Mouse (Mus musculus): ENCODE measurements at regions not wholly inside any gene's neighbourhood (a gene's known extent, or its start where the extent isn't known, plus 50 kb on each side); places are given as distances from the start of the nearest gene placed in this dataset.

DNA sequence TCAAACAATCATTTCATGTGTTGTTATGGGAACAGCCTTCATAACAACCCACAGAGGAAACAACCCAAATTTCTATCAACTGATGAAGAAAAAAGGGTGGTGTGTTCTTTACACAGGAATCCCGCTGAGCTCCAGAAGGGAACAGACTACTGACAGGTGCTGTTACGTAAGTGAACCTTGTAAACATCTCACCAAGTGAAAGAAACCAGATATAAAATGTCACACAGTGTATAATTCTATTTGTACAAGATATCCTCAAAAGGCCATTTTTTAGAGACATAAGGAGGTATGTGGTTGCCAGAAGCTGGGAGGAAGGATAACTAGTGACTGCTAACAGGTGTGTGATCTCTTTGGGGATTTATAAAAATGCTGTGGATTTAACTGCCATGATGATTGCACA is 119.9 kb downstream of the Plod2 start:
- no peak for DNase-seq (ENCODE audit: low read depth, low spot score)

DNA sequence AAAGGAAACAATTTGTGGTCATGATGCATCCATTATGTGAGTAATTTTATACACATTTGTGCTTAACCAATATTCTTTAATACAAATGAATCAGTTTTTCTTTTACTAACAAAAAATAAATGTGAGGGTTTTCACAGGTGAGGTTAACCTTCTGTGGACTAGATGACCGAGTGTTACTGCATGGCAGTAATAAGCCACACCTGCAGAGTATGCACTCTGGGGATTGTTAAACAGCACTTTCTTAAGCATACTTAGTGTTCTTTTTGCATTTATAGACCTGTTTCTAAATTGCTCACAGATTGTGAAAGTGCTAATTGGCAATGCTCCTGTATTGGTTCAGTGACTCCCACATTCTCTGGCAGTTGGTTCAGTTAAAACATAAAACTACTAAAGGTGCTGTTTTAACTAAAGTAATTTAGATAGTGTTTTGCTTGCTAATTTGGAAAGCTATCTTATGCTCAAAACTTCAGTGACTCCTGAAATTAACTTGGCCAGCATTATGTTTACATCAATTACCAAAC is 125.4 kb downstream of the Plod2 start:
- DNase-seq (ENCODE audit: low read depth, low spot score), result no peak

DNA sequence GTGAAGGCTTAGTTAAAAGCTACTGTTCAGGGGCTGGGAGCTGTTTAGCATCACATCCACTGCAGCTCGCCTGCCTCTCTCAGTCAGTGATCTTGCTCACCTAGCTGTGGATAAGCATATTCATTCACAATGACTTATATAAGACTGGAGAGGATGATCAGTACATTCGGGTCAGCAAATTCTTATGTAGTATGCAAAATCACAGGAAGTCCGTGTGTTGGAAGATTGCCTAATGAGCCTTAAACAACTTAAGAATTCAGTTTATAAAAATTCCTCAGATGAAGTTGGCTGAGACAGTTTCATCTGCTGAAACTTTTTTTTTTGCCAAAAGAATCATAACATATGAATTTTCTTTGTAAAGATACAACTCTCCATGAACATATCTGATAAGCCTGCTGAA is 129.9 kb downstream of the Plod2 start:
- DNase-seq (ENCODE audit: low read depth, low spot score), result no peak

DNA sequence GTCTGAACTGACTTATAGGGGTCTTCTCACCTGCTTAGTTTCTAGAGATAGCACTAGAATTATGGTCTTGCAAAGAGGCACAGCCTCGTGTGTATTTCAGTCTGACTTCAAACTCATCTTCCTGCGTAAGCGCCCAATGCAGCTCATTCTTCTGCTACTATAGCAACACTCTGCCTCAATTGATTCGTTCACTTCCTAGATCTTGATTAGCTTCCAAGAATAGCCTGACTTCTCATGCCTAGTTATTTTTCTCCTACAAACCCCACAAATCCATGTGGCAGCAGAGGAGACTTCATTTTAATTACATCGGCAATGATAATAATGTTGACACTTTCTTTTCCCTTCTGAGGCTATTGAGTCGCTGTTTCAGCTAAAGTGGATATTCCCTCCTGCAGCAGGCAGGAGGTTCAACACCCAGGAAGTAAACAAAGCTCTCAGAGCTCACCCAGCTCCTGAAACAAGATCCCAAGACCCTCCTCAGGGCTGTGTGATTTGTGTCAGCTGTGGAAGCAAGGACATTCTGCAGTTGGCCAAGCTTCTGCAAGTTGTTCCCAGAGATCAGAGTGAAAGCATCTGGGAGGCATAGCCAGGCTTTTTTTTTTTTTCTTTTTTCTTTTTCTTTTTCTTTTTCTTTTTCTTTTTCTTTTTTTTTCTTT is 152.5 kb downstream of the Plod2 start:
- DNase-seq (ENCODE audit: low read depth, low spot score), result no peak

DNA sequence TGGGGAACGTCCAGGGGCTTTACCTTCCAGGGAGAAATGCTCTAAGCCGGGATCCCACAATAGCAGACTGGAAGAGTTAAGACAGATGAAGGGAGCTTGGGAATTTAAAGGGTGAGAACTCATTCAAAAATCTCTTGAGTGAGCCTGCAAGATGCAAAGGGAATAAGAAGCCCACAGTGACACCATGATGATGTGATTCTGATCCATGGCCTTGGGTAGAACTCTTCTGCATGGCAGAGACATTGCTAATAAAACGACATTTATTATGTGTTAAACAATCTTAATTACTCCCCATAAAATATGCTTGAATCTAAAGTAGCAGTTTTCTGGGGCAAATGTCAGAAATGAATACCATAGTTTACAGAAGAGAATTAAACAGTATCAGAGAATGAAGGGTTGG is 155.9 kb downstream of the Plod2 start:
- DNase-seq (ENCODE audit: low read depth, low spot score), result no peak

DNA sequence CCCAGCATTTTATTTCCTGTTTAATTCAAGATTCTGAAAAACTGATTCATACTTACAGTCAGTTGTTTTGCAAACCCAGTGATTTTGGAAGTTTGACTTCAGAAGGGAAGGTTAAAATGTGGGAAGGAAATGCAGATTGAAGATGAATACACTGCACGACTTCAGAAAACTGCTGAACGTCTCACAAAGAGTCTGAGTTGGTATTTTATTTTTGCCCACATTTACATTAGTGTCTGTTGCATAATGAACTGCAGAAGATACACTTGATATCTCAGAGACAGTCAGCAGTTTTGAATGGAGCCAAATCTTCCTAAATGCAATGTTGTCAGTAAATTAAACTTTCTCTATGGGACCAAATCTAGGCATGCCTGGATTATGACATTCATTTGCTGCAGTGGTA is 162.7 kb downstream of the Plod2 start:
- DNase-seq (ENCODE audit: low read depth, low spot score), result no peak

DNA sequence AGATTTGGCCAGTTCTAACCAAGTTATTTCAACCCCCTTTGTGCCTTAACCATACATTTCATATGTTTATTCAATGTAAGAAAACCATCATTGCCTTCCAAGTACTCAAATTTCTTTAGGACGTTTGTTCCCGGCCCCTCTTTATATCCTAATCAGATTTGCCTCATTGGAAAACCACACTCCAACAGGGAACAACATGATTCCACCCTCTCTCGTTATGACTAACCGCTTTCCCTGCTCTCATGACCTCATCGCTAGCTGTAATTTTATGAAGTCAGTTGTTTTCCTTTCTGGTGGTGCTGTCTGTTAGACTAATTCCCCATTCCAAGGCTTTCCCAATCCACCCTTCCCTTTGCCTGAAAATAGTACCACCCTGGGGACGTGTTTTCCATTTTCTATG is 165.0 kb downstream of the Plod2 start:
- DNase-seq (ENCODE audit: low read depth, low spot score), result no peak

DNA sequence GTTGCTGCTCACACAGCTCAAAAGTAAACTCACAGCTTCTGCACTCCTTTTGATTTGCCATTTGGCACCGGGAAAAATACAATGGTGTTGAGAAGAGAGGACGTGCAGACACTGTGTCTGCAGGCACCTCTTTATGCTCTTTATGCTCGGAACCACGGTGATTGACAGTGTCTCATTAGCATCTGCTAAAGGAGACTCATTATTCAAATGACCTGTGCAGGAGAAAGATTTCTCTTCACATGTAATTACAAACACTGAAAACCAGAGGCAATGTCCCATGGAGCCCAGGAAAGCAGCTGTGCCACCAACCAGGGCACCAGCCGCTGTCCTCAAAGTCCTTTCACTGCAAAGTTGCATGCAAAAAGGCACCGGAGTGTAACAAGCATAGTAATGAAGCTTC is 175.2 kb downstream of the Plod2 start:
- DNase-seq (ENCODE audit: low read depth, low spot score), result no peak

DNA sequence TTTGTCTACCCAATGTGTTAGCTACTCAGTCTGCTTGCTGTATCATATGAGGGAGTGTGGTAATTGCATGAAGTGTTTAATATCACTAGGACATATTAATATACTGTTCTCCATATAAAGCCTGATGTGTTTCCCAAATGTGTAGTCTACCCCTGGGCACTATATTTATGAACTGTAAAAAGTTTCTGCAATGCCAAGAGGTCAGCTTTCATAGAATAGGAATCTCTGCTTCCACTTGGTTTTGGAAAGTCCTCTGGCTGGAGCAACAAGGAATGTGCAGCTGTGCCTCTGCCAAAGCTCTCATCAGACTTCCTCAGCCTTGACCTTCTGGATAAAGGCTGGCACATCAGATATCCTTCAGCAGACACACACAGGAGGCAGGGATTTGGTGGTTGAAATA is 176.3 kb downstream of the Plod2 start:
- no peak for DNase-seq (ENCODE audit: low read depth, low spot score)

DNA sequence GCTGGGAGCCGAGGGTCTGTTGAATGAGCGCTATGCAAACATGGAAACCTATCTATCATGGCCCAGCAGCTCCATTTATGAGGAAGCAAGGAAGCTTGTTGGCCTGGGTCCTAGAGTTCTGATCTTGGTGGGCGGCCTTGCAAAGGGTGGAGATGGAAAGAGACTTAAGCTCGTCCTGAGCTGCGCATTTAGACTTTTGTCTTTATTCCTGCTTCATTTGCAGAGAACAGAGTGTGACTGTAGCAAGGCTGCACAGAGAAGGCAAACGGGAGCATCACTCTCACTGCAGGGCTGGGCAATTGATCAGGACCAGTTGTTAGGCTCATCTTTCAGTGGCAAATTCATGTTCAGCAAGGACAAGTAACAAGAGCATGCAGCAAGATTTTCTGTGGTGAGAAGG is 177.2 kb downstream of the Plod2 start:
- DNase-seq (ENCODE audit: low read depth, low spot score), result no peak

DNA sequence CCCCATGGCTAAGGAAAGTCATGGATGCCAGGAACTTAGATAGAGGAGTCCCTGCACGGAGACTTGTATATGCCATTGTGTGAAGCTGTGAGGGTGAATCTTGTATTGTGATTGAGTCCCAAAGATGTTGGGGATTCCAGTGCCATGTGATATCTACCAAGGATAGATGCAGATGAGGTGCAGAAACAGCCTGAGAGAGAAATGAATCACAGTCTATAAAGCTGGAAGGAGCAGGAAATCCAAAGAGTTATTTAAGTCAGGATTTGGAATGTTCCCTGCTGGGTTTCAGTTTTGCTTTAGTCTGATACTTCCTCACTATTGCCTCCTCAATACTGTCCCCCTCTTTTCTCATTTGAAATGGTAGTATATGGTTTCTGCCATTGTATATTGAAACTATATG is 186.8 kb downstream of the Plod2 start:
- DNase-seq (ENCODE audit: low read depth, low spot score), result no peak

DNA sequence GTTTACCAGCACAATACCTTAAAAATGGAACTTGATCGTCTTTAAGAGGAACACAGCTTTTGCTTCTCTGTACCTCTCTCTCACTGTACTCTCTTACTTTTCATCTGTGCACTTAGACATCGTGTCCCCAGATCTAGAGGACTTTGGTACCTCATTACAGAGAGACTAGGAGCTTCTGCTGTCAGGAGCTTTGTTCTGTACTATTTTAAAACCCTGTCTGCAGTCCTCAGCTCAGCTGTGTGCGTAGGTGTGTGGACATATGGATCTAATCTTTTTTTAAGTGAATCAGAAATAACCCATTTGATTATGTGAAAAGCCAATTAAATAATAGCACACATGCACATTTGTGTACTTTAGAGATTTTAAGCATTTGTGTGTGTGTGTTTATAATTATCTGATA is 189.4 kb downstream of the Plod2 start:
- DNase-seq (ENCODE audit: low read depth, low spot score), result no peak

DNA sequence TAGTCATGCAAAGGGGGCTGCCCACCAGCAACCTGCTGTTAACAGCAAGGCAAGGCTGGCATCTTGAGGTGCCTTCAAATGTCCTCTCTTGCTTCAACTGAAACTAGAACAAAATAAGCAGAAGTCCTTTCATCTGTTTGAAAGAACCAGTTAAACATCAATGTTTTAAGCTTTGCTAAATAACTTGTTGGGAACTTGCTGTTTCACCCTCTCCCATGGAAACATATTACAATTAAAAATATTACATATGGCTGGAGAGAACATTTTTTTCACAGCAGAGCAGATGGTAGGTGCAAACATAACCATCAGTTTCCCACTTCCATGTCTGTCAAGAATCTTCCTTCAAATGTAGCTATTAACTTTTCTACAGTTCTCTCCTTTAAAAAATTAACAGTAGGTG is 225.5 kb downstream of the Plod2 start:
- no peak for DNase-seq (ENCODE audit: low read depth, low spot score)

DNA sequence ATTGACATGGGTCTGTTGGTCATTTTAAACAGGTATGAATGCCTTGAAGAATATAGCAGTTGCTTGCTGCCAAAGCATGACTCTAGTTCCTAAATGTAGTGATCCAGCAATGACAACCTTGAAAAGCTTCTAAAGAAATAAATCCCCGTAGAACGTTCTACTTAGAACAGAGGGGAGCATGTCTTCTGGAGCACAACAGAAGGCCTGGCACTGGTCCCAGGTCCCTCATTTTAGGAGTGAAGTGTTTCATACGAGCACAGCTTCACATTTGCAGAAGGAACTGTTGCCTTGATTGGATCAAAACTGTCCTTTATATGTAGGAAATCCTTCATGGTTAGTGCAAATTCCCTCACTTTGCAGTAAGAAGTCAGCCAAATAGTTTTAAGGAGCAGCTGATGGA is 226.4 kb downstream of the Plod2 start:
- DNase-seq (ENCODE audit: low read depth, low spot score), result no peak

DNA sequence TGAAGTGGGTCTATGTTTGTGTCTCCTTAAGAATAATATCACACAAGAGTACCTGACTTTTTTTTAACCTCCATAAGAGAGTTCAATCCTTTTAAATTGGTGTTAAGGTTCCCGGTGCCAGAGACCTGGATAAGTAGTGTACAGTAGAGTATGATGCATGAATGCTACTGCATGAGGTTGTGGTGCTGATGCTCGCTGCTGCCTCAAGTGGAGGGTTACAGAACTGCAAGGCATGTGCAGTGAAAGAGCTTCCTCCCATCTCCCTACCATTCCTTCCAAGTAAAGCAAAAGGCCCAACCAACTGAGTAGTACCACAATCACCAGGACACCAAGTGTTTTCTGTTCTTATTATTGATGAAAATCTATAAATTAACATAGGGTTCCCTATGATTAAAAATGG is 227.5 kb downstream of the Plod2 start:
- peak; percentile 62 for DNase-seq (ENCODE audit: low read depth, low spot score)

DNA sequence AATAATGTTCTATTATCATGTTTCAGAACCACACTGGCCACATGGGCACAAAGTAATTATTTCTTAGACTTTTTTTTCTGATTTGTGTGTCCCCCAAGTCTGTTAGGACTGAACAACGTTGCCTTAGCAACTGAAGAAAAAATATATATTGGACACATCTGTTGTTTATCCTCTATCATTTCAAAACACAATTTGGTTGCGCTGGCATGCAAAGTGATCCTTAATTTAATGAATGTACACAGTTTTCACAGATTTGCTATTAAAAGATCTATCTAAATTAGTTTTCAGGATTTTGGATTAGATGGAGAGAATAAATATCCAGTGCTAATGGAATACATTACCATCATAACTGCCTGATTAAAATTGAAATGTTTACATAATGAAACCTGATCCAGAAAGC is 229.0 kb downstream of the Plod2 start:
- no peak for DNase-seq (ENCODE audit: low read depth, low spot score)

DNA sequence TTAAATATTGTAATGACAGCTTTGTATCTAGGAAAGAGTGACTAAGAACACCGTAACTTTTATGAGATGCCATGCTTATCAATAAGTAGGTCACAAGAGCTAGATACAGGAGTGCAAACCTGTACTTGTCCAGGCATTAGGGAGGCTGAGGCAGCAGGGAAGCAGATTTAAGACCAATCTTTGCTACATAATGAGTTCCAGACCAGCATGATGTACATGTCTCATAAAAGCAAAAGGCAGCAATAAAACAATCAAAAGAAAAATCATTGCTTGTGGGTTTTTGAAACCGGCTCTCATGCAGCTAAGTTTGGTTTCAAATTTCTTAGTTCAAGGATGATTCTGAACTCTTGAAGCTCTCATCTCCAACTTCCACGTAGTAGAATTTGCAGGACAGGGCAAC is 229.7 kb downstream of the Plod2 start:
- no peak for DNase-seq (ENCODE audit: low read depth, low spot score)

DNA sequence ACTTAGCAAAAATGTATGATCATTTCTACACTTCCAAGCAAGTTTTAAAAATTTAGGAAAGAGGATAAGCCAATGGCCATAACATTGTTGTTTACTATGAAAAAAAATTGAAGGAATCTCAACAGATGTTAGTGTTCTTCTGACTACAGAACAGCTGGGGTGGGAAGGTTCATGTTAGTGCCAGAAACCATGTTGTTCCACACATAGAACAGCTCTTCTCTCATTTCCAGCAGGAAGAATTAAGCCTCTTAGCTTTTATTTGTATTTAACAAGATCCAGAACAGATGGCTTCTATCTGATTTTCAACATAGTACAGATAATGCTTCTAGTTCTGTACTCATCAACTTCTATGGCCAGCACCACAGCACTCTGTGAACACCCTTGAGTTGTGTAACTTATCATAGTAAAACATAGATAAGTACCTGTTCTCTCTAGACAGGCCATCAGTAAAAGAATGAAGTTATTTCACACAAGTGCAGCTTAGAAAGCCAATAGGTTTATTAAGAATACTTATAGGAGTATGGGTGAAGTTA is 241.0 kb downstream of the Plod2 start:
- no peak for DNase-seq (ENCODE audit: low read depth, low spot score)

DNA sequence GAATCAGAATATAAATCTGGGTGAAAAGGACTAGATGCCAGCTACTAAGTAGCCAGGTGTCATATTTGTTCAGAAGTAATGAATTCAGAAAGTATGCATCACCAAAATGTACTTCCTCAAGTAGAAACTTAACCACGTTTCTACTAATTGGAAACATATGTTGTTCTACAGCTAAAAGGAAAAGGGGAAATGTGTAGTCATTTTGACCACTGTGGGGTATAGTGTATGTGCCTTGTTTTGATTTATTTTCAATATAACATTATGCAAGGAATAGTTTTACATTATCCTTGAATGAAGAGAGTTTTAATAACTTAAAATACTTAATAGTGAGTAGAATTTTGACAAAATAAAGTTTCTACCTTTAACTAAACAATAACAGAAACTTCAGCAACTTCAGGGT is 257.7 kb downstream of the Plod2 start:
- no peak for DNase-seq (ENCODE audit: low read depth, low spot score)

DNA sequence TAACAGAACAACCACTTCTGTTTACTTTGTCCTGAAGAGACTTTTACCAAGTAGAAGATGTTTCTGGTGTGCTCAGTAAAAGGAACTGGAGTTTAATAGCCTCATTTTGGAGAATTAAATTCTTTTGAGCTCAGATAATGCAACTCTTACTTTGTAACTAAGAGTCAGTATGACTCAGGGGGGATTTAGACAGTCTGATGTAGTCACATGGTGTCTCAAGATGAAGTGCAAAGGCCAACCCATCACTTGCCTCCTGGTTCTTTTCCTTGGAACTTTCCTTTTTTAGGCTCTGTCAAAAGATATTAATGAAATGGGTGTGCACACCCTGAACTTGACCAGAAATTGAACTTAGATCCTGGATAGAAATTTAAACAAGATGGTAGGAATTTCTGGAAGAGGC is 267.4 kb downstream of the Plod2 start:
- DNase-seq (ENCODE audit: low read depth, low spot score), result no peak

DNA sequence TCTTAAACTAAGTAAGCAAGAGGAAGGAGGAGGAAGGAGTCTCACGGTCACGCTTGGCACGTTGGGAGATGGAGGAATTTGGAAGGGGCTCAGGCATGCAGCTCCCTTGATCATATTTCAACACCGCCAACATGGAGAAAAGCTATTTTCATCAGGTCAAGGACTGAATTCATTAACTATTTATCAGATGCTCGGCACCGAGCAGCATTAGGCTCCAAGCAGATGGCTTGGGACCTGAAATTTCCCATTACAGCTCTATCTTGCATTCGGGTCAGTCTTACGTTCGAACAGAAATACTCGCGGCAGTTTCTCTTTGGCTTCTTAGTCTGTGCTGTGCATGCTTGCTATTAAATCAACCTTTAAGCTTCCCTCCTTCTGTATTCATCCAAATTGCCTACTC is 278.7 kb downstream of the Plod2 start:
- DNase-seq (ENCODE audit: low read depth, low spot score), result no peak

DNA sequence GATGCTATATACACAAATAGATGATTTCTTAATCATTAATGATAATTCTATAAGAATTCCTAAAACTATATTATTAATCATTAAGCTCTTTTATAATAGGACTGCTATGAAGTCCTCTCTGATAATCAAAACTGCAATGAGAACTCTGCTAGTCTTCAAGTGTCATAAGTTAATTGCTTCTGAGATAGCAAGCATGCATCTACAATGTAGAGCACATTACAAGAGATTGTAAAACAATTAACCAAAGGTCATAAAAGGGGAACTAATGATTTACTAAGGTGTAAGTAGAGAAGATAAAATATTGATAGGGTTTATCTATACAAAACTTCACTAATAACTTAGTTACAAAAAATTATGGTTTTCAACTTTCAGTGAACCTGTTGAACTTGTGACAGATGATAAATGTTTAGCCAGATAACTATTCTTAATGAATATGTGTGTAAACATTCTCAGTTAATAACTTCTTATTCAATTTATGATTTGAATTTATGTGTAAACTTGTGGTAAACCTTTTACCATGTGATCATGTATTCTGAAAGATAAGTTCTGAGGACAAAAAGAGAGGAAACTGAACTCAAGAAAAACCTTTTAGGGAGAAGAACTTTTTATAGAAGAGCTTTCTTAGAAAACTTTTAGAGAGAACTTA is 284.8 kb downstream of the Plod2 start:
- DNase-seq (ENCODE audit: low read depth, low spot score), result no peak

DNA sequence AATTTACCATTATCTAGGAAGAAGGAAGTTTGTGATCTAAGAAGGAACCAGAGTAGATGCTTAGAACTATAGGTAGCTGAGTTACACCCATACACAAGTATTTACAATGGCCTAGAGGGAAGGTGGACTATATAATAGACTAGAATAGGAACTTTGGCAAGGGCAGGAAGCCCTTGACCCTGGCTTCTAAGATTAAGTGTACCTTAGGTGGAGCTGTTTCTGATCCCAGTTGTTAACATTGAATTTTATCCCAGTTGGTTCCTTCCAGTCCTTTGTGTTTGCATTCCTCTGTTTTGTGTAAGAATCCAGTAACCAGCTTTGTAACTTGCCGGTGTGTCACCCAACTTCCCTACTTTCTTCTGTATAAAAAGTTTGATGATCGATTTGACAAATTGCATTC is 294.1 kb downstream of the Plod2 start:
- peak; percentile 20 for DNase-seq (ENCODE audit: low read depth, low spot score)
